Comparison of ENCODE assay signal across 7 mouse cellular contexts in genomic region chr5:35671474-35671891, GRCm38 (mm10). TPM values are rescaled to one million over a fixed set of nuclear protein-coding genes. Genes with fewer than 3 reads are reported as not detected.
A peak's percentile ranks its signal among the peaks of the same experiment; 100 is the strongest.
DNase-seq lines count a peak whose midpoint lies in the region; ATAC-seq and TF ChIP-seq lines count a peak whose summit lies in the region.

No protein-coding gene starts in this region.

- no peaks in the 10 kb centered on the region for H3K36me3 ChIP-seq in hindbrain, postnatal 0 days (ENCODE audit: insufficient read depth, low read length)
- H3K36me3 ChIP-seq in myocyte (ENCODE audit: control insufficient read depth, insufficient read depth): no peaks in the 10 kb centered on the region

- H3K27me3 ChIP-seq in hindbrain, postnatal 0 days (ENCODE audit: insufficient read depth, low read length): no peaks in the 10 kb centered on the region
- no peaks in the 10 kb centered on the region for H3K27me3 ChIP-seq in myocyte (ENCODE audit: control insufficient read depth, insufficient read depth, insufficient read length)

- 37% methylated on average over 9 of the region's 9 CpGs for WGBS in hindbrain, postnatal 0 days

- DNase-seq in urinary bladder, postnatal 25 days (ENCODE audit: low spot score): peak; percentile 60
- no peak for DNase-seq in urinary bladder, postnatal 10 days (ENCODE audit: low spot score)
- peak; percentile 93 for DNase-seq in gastrocnemius, adult 2 months
- DNase-seq in hindbrain, postnatal 0 days (ENCODE audit: low spot score): peak; percentile 83
- DNase-seq in left cerebral cortex, adult 2 months (ENCODE audit: extremely low spot score in 1 of 2, low spot score in 2 of 2): peak; percentile 24 to 38
- DNase-seq in yolk sac, embryonic 10.5 days (ENCODE audit: low spot score): no peak

- no peak overlapping the region for H3K4me2 ChIP-seq in hindbrain, postnatal 0 days (ENCODE audit: low read depth, low read length)
- peak overlapping the region; percentile 50 for H3K4me2 ChIP-seq in myocyte (ENCODE audit: low read depth)

- no peaks in the 10 kb centered on the region for H3K79me2 ChIP-seq in myocyte (ENCODE audit: control insufficient read depth, insufficient read depth)

- no peaks in the 10 kb centered on the region for H3K9me3 ChIP-seq in hindbrain, postnatal 0 days (ENCODE audit: low read length)

- H3K4me1 ChIP-seq in hindbrain, postnatal 0 days (ENCODE audit: insufficient read depth, low read length): peaks cover 35% of the 10 kb centered on the region

- TF ChIP-seq POLR2A in myocyte (IDR thresholded peaks at IDR 0.05; ENCODE audit: insufficient read length, low read depth): no peak

- intact Hi-C loops in gastrocnemius, adult 2 months (cut with DNase I): loop anchor here (5.0 kb wide), 1 partner anchor 59 kb away; no protein-coding TSS in a partner anchor
- intact Hi-C loops in left cerebral cortex, adult 2 months (cut with DNase I): no loop called here

- no peak overlapping the region for H3ac ChIP-seq in myocyte (ENCODE audit: control insufficient read depth, insufficient read length)

- H3K9ac ChIP-seq in hindbrain, postnatal 0 days (replicated peaks; ENCODE audit: low read length): no peak overlapping the region

- ATAC-seq in hindbrain, postnatal 0 days: peak; percentile 88

- TF ChIP-seq CTCF in gastrocnemius, adult 2 months (IDR thresholded peaks at IDR 0.05): no peak
- TF ChIP-seq CTCF in hindbrain, postnatal 0 days (IDR thresholded peaks at IDR 0.05; ENCODE audit: low read depth): no peak
- no peak for TF ChIP-seq CTCF in left cerebral cortex, adult 2 months (IDR thresholded peaks at IDR 0.05)

- H3K27ac ChIP-seq in gastrocnemius, adult 2 months: peak overlapping the region; percentile 82
- peak overlapping the region; percentile 78 for H3K27ac ChIP-seq in hindbrain, postnatal 0 days
- peak overlapping the region; percentile 66 for H3K27ac ChIP-seq in left cerebral cortex, adult 2 months

- peak overlapping the region; percentile 59 for H3K4me3 ChIP-seq in gastrocnemius, adult 2 months
- H3K4me3 ChIP-seq in hindbrain, postnatal 0 days (ENCODE audit: low read length): no peak overlapping the region
- H3K4me3 ChIP-seq in left cerebral cortex, adult 2 months: no peak overlapping the region
- no peak overlapping the region for H3K4me3 ChIP-seq in myocyte

TF ChIP-seq in myocyte, 11 proteins besides CTCF, POLR2A, EP300 and RAD21:
- TF ChIP-seq MYOG (IDR thresholded peaks at IDR 0.05; ENCODE audit: control insufficient read depth in 1 of 3, insufficient read depth in 1 of 3, insufficient read length in 2 of 3, low read depth in 2 of 3) (peak in 1 of 3 experiments; percentile 54), SRF (IDR thresholded peaks at IDR 0.05; ENCODE audit: control insufficient read depth, insufficient read length, low read depth) (no peak), MYOD1 (IDR thresholded peaks at IDR 0.05; ENCODE audit: control insufficient read depth in 1 of 3, insufficient read length in 2 of 3, low read depth in 2 of 3) (peak in 1 of 3 experiments; percentile 50)

RNA-seq across cellular contexts. Expression of gene Htra3, which starts 8.1 kb away (rescaled TPM):
- 10 to 100 TPM; 40.1 to 52.2 TPM for total RNA-seq in gastrocnemius, adult 2 months (2021)
- total RNA-seq in hindbrain, postnatal 0 days (2014; rRNA removed): 30.7 and 36.5 TPM in 2 replicates
- polyA plus RNA-seq in hindbrain, postnatal 0 days (2015; fragmentation: Nextera tagmentation; extraction: Ambion mirVana): 19.6 and 20.1 TPM in 2 replicates
- total RNA-seq in left cerebral cortex, adult 2 months (2021): 1 to 10 TPM; 5.9 TPM
- 5.9 TPM for polyA plus RNA-seq in myocyte (2012; fragmentation: generic; extraction: Trizol)

Comparison
In these comparisons a context has a peak if more than half of its experiments do, and no peak if none do; other contexts are left out.
1. DNase-seq: peak in urinary bladder, postnatal 25 days (single experiment), gastrocnemius, adult 2 months (single experiment), hindbrain, postnatal 0 days (single experiment) and left cerebral cortex, adult 2 months (2 of 2); none in urinary bladder, postnatal 10 days (single experiment) and yolk sac, embryonic 10.5 days (single experiment).
2. Peak in every context shown above with its lines, with median percentiles within 50 percentile points of each other: H3K27ac ChIP-seq.